Mouse (Mus musculus): ENCODE results near the gene Xab2. TPM values are rescaled to one million over a fixed set of nuclear protein-coding genes. Genes with fewer than 3 reads are reported as not detected.

The Xab2 gene
- total RNA-seq, 2 experiments from 2014 or later, result 48.2 to 48.8 TPM

- DNase-seq (ENCODE audit: low spot score in 2 of 2), result no peak
These were observed 53.3 kb downstream of the Xab2 start, which contains the start of gene C330021F23Rik for GRCm38 (mm10) chr8:3567641-3568371. C330021F23Rik (plus strand) TSS chr8:3567990.

Other genes with a start within 250 kb of the Xab2 start
- 10 to 100 TPM; 45.0 to 46.8 TPM for gene Arhgef18, start 228.3 kb downstream of the Xab2 start, total RNA-seq (2021)
- 10 to 100 TPM; 11.0 to 13.5 TPM for gene Pex11g, start 153.6 kb downstream of the Xab2 start, total RNA-seq (2021)
- gene Tex45, start 150.5 kb downstream of the Xab2 start, total RNA-seq (2021), result under 1 TPM; 0.25 to 0.56 TPM
- gene Zfp358, start 128.2 kb downstream of the Xab2 start, total RNA-seq (2021), result 10 to 100 TPM; 33.7 to 35.6 TPM
- 10 to 100 TPM; 50.5 to 53.2 TPM for gene Mcoln1, start 120.9 kb downstream of the Xab2 start, total RNA-seq (2021)
- gene Pnpla6, start 105.9 kb downstream of the Xab2 start, total RNA-seq (2021), result 10 to 100 TPM; 44.4 to 47.5 TPM
- under 1 TPM; 0.34 to 0.50 TPM for gene C330021F23Rik, start 53.3 kb downstream of the Xab2 start, total RNA-seq (2021)
- gene Camsap3, start 34.0 kb downstream of the Xab2 start, total RNA-seq (2021), result 10 to 100 TPM; 14.2 to 18.5 TPM
- 10 to 100 TPM; 90.1 to 98.4 TPM for gene Pet100, start 232 bp upstream of the Xab2 start, total RNA-seq (2021)
- gene Pcp2, start 4.2 kb upstream of the Xab2 start, total RNA-seq (2021), result not detected
- gene Stxbp2, start 9.6 kb upstream of the Xab2 start, total RNA-seq (2021), result 100 to 1,000 TPM; 107 to 136 TPM
- gene Retn, start 34.5 kb upstream of the Xab2 start, total RNA-seq (2021), result 1 to 10 TPM; 1.3 to 1.7 TPM
- gene Mcemp1, start 44.4 kb upstream of the Xab2 start, total RNA-seq (2021), result 1 to 10 TPM; 1.1 to 1.2 TPM
- 10 to 100 TPM; 14.8 to 14.9 TPM for gene Fcor, start 51.0 kb upstream of the Xab2 start, total RNA-seq (2021)
- gene Trappc5, start 55.0 kb upstream of the Xab2 start, total RNA-seq (2021), result 10 to 100 TPM; 21.7 to 23.8 TPM
- gene Fcer2a, start 72.9 kb upstream of the Xab2 start, total RNA-seq (2021), result under 1 TPM in 1 of 2 experiments, not detected in 1; 0.14 TPM
- gene Clec4g, start 99.3 kb upstream of the Xab2 start, total RNA-seq (2021), result 1 to 10 TPM in 1 of 2 experiments, not detected in 1; 4.1 TPM
- not detected for gene Cd209a, start 127.7 kb upstream of the Xab2 start, total RNA-seq (2021)
- not detected for gene Cd209e, start 233.0 kb upstream of the Xab2 start, total RNA-seq (2021)